Mouse (Mus musculus) effector memory CD4-positive, alpha-beta T cell, adult 7 months (primary cell): Measurements from ENCODE around the gene Ikbip. TPM values are rescaled to one million over a fixed set of nuclear protein-coding genes. Genes with fewer than 3 reads are reported as not detected.

ENCODE experiments used
- polyA plus RNA-seq: library from polyadenylated mRNA; unstranded; fragments of 100-300 nt; shearing (Covaris generic); gene quantifications from one replicate; pipeline ENCODE4 v1.2.1, GENCODE M21; 2017

The Ikbip gene
- 2.6 TPM for polyA plus RNA-seq

GRCm38 (mm10) chr10:91082550-91083392 is at the start of gene Ikbip, which contains the start of gene Apaf1:
Gene Ikbip, plus strand, starts transcription at chr10:91082940.
Gene Apaf1, minus strand, starts transcription at chr10:91082770.

GRCm38 (mm10) chr10:91123828-91124822 is 41.4 kb downstream of the Ikbip start, which contains the start of gene Slc25a3:
Gene Slc25a3, minus strand, starts transcription at chr10:91124059.

Other genes with a start within 250 kb of the Ikbip start
- gene Apaf1, start 170 bp upstream of the Ikbip start, polyA plus RNA-seq = 62.0 TPM
- 785 TPM for gene Slc25a3, start 41.1 kb downstream of the Ikbip start, polyA plus RNA-seq
- 176 TPM for gene Tmpo, start 98.4 kb downstream of the Ikbip start, polyA plus RNA-seq